ENCODE assay signal across 12 mouse cellular contexts in the genomic region with DNA sequence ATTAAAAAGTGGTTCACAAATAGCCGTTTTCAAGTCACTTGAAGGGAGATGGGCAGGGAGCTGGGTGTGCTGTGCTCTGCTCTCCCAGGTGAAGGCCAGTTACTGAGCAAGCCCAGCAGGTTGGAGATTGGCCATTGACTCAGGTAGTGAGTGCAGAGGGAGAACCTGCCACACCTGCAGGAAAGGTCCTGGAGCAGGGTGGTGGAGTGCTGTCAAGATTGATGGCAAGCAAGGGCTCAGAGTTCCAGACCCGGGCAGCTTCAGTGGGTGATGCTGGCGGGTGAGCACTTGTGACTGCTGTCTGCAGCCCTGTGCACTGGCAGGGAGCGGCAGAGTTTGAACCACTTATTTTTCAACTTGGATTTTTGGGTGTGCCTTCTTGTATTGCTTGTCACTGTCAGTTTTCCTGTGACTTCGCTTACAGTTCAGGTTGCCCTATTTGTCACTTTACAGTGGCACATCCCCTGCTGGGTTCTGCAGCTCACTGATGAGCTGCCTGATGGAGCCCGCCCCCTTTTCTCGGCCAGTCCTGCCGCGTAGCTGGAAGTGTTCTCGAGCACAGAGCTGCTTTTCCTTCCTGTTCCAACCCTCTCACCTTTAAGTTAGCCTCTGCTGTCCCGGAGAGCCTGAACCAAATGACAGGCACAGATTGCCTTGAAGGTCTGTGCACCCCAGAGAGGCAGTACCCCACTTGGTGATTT. TPM values are rescaled to one million over a fixed set of nuclear protein-coding genes. Genes with fewer than 3 reads are reported as not detected.
DNase-seq lines count a peak whose midpoint lies in the region; ATAC-seq lines count a peak whose summit lies in the region.
"Had no signal": no experiment of that assay in that cellular context is flagged by ENCODE, and none has a peak within 500 bp of the region (broad histone marks: within the 10 kb centered on the region; RNA-seq: fewer than 3 reads in every experiment).

No protein-coding gene starts in this region.

- no peak overlapping the region for H3K4me3 ChIP-seq in embryonic facial prominence, embryonic 12.5 days
- H3K4me3 ChIP-seq in embryonic facial prominence, embryonic 10.5 days: no peak overlapping the region
- H3K4me3 ChIP-seq in hindbrain, embryonic 13.5 days: no peak overlapping the region
- H3K4me3 ChIP-seq in hindbrain, embryonic 16.5 days (ENCODE audit: low read length): no peak overlapping the region
- H3K4me3 ChIP-seq in midbrain, embryonic 16.5 days (ENCODE audit: low read depth, low read length): no peak overlapping the region
- no peak overlapping the region for H3K4me3 ChIP-seq in midbrain, embryonic 10.5 days
- H3K4me3 ChIP-seq in stomach, embryonic 15.5 days (replicated peaks): no peak overlapping the region
- H3K4me3 ChIP-seq: liver, embryonic 12.5 days; megakaryocyte, embryonic 14.5 days had no signal

- H3K4me2 ChIP-seq in embryonic facial prominence, embryonic 12.5 days (replicated peaks): peak overlapping the region; percentile 11; the same call in 1 of the 2 replicates
- no peak overlapping the region for H3K4me2 ChIP-seq in hindbrain, embryonic 13.5 days
- no peak overlapping the region for H3K4me2 ChIP-seq in hindbrain, embryonic 16.5 days (ENCODE audit: low read length)
- H3K4me2 ChIP-seq in midbrain, embryonic 16.5 days (ENCODE audit: low read length): no peak overlapping the region
- H3K4me2 ChIP-seq in stomach, embryonic 15.5 days: peak overlapping the region; percentile 35
- H3K4me2 ChIP-seq: liver, embryonic 12.5 days had no signal

- H3K9me3 ChIP-seq in embryonic facial prominence, embryonic 12.5 days: no peaks in the 10 kb centered on the region
- H3K9me3 ChIP-seq in embryonic facial prominence, embryonic 10.5 days: no peaks in the 10 kb centered on the region
- H3K9me3 ChIP-seq in hindbrain, embryonic 13.5 days: no peaks in the 10 kb centered on the region
- H3K9me3 ChIP-seq in hindbrain, embryonic 16.5 days (ENCODE audit: control insufficient read depth, low read length): no peaks in the 10 kb centered on the region
- no peaks in the 10 kb centered on the region for H3K9me3 ChIP-seq in midbrain, embryonic 16.5 days (replicated peaks; ENCODE audit: control insufficient read depth, low read length, poor library complexity, severe bottlenecking)
- no peaks in the 10 kb centered on the region for H3K9me3 ChIP-seq in midbrain, embryonic 10.5 days (replicated peaks)
- no peaks in the 10 kb centered on the region for H3K9me3 ChIP-seq in stomach, embryonic 15.5 days
- H3K9me3 ChIP-seq: liver, embryonic 12.5 days; megakaryocyte, embryonic 14.5 days had no signal

- ATAC-seq in embryonic facial prominence, embryonic 12.5 days (ENCODE audit: insufficient number of reproducible peaks, insufficient read depth, low FRiP score, low TSS enrichment): peak; percentile 57; the same call in 1 of the 2 replicates
- ATAC-seq in hindbrain, embryonic 13.5 days (ENCODE audit: low FRiP score): 0 out of 2 replicates have a peak, but pooled peaks have one; percentile 26
- ATAC-seq in hindbrain, embryonic 16.5 days: no peak
- ATAC-seq in midbrain, embryonic 16.5 days: peak; percentile 47; the same call in 1 of the 2 replicates
- no peak for ATAC-seq in stomach, embryonic 15.5 days (ENCODE audit: insufficient read depth, low FRiP score, low read depth)
- ATAC-seq: liver, embryonic 12.5 days had no signal

- H3K27me3 ChIP-seq in embryonic facial prominence, embryonic 12.5 days: no peaks in the 10 kb centered on the region
- no peaks in the 10 kb centered on the region for H3K27me3 ChIP-seq in embryonic facial prominence, embryonic 10.5 days (replicated peaks; ENCODE audit: low read depth, poor library complexity, severe bottlenecking)
- H3K27me3 ChIP-seq in hindbrain, embryonic 13.5 days: no peaks in the 10 kb centered on the region
- no peaks in the 10 kb centered on the region for H3K27me3 ChIP-seq in hindbrain, embryonic 16.5 days (replicated peaks; ENCODE audit: control insufficient read depth, insufficient read depth, low read length)
- H3K27me3 ChIP-seq in midbrain, embryonic 16.5 days (ENCODE audit: control insufficient read depth, insufficient read depth, low read depth, low read length): no peaks in the 10 kb centered on the region
- H3K27me3 ChIP-seq in midbrain, embryonic 10.5 days (ENCODE audit: low read depth, poor library complexity, severe bottlenecking): no peaks in the 10 kb centered on the region
- H3K27me3 ChIP-seq in stomach, embryonic 15.5 days (replicated peaks): no peaks in the 10 kb centered on the region
- H3K27me3 ChIP-seq: liver, embryonic 12.5 days; megakaryocyte, embryonic 14.5 days had no signal

- H3K27ac ChIP-seq in embryonic facial prominence, embryonic 12.5 days: no peak overlapping the region
- H3K27ac ChIP-seq in embryonic facial prominence, embryonic 10.5 days (replicated peaks): no peak overlapping the region
- no peak overlapping the region for H3K27ac ChIP-seq in hindbrain, embryonic 13.5 days
- no peak overlapping the region for H3K27ac ChIP-seq in hindbrain, embryonic 16.5 days (ENCODE audit: low read depth, low read length)
- H3K27ac ChIP-seq in midbrain, embryonic 16.5 days (ENCODE audit: low read length): no peak overlapping the region
- H3K27ac ChIP-seq in midbrain, embryonic 10.5 days (replicated peaks): no peak overlapping the region
- no peak overlapping the region for H3K27ac ChIP-seq in stomach, embryonic 15.5 days
- H3K27ac ChIP-seq: liver, embryonic 12.5 days had no signal

- no peak overlapping the region for H3K9ac ChIP-seq in embryonic facial prominence, embryonic 12.5 days
- H3K9ac ChIP-seq in hindbrain, embryonic 13.5 days: no peak overlapping the region
- no peak overlapping the region for H3K9ac ChIP-seq in hindbrain, embryonic 16.5 days (ENCODE audit: low read depth, low read length)
- 0 out of 2 replicates have a peak overlapping the region, but pooled peaks have one; percentile 17 for H3K9ac ChIP-seq in midbrain, embryonic 16.5 days (ENCODE audit: low read depth, low read length)
- H3K9ac ChIP-seq in stomach, embryonic 15.5 days: no peak overlapping the region
- H3K9ac ChIP-seq: liver, embryonic 12.5 days had no signal

- no peaks in the 10 kb centered on the region; the same call in 1 of the 2 replicates for H3K36me3 ChIP-seq in embryonic facial prominence, embryonic 12.5 days
- peaks cover 15% of the 10 kb centered on the region for H3K36me3 ChIP-seq in embryonic facial prominence, embryonic 10.5 days (replicated peaks)
- H3K36me3 ChIP-seq in hindbrain, embryonic 13.5 days: no peaks in the 10 kb centered on the region
- no peaks in the 10 kb centered on the region for H3K36me3 ChIP-seq in hindbrain, embryonic 16.5 days (ENCODE audit: control insufficient read depth, insufficient read depth, low read length)
- no peaks in the 10 kb centered on the region for H3K36me3 ChIP-seq in midbrain, embryonic 16.5 days (ENCODE audit: control insufficient read depth, insufficient read depth, low read length)
- peaks cover 8% of the 10 kb centered on the region for H3K36me3 ChIP-seq in midbrain, embryonic 10.5 days
- H3K36me3 ChIP-seq in stomach, embryonic 15.5 days: no peaks in the 10 kb centered on the region

- WGBS in embryonic facial prominence, embryonic 12.5 days: 43% methylated on average over 11 of the region's 11 CpGs
- 40% methylated on average over 11 of the region's 11 CpGs for WGBS in embryonic facial prominence, embryonic 10.5 days
- 38% methylated on average over 11 of the region's 11 CpGs for WGBS in hindbrain, embryonic 13.5 days
- WGBS in hindbrain, embryonic 16.5 days: 29% methylated on average over 11 of the region's 11 CpGs
- WGBS in midbrain, embryonic 16.5 days: 40% methylated on average over 11 of the region's 11 CpGs
- 39% methylated on average over 11 of the region's 11 CpGs for WGBS in midbrain, embryonic 10.5 days
- 24% methylated on average over 11 of the region's 11 CpGs for WGBS in stomach, embryonic 15.5 days

- H3K4me1 ChIP-seq in embryonic facial prominence, embryonic 12.5 days: peaks cover 38% of the 10 kb centered on the region
- peaks cover 43% of the 10 kb centered on the region for H3K4me1 ChIP-seq in embryonic facial prominence, embryonic 10.5 days
- H3K4me1 ChIP-seq in hindbrain, embryonic 13.5 days (replicated peaks): peaks cover 46% of the 10 kb centered on the region
- H3K4me1 ChIP-seq in hindbrain, embryonic 16.5 days (ENCODE audit: control insufficient read depth, insufficient read depth, low read depth, low read length): peaks cover 32% of the 10 kb centered on the region
- H3K4me1 ChIP-seq in midbrain, embryonic 16.5 days (ENCODE audit: control insufficient read depth, insufficient read depth, low read length): peaks cover 19% of the 10 kb centered on the region
- H3K4me1 ChIP-seq in midbrain, embryonic 10.5 days: peaks cover 36% of the 10 kb centered on the region
- H3K4me1 ChIP-seq in stomach, embryonic 15.5 days: peaks cover 29% of the 10 kb centered on the region

- DNase-seq in embryonic facial prominence, embryonic 10.5 days (ENCODE audit: low spot score): no peak
- DNase-seq in midbrain, embryonic 10.5 days (ENCODE audit: low spot score): no peak
- DNase-seq in embryo, embryonic 10 days (ENCODE audit: low spot score): no peak
- DNase-seq: adrenal gland, postnatal 14 days; thymus, adult 2 months had no signal

RNA-seq across cellular contexts. Expression of gene Arid1b, which starts 27.3 kb away (rescaled TPM):
- 17.2 and 18.5 TPM in 2 replicates for polyA plus RNA-seq in embryonic facial prominence, embryonic 12.5 days (2016; fragmentation: Nextera tagmentation; extraction: Ambion mirVana)
- 12.4 and 12.7 TPM in 2 replicates for polyA plus RNA-seq in embryonic facial prominence, embryonic 10.5 days (2016; fragmentation: Nextera tagmentation; extraction: Ambion mirVana)
- polyA plus RNA-seq in hindbrain, embryonic 13.5 days (2015; fragmentation: Nextera tagmentation; extraction: Ambion mirVana): 14.8 and 16.1 TPM in 2 replicates
- 9.6 and 12.5 TPM in 2 replicates for polyA plus RNA-seq in hindbrain, embryonic 16.5 days (2015; fragmentation: Nextera tagmentation; extraction: Ambion mirVana)
- 13.1 and 13.2 TPM in 2 replicates for polyA plus RNA-seq in midbrain, embryonic 16.5 days (2015; fragmentation: Nextera tagmentation; extraction: Ambion mirVana)
- polyA plus RNA-seq in midbrain, embryonic 10.5 days (2016; fragmentation: Nextera tagmentation; extraction: Ambion mirVana): 8.9 and 10.8 TPM in 2 replicates
- 11.2 and 11.4 TPM in 2 replicates for polyA plus RNA-seq in stomach, embryonic 15.5 days (2015; fragmentation: Nextera tagmentation; extraction: Ambion mirVana)

Comparison
In these comparisons a context has a peak if more than half of its experiments do, and no peak if none do; other contexts are left out.
1. ATAC-seq: peak in embryonic facial prominence, embryonic 12.5 days (single experiment), hindbrain, embryonic 13.5 days (single experiment) and midbrain, embryonic 16.5 days (single experiment); none in hindbrain, embryonic 16.5 days (single experiment) and stomach, embryonic 15.5 days (single experiment).
2. H3K4me2 ChIP-seq: peak in embryonic facial prominence, embryonic 12.5 days (single experiment) and stomach, embryonic 15.5 days (single experiment); none in hindbrain, embryonic 13.5 days (single experiment), hindbrain, embryonic 16.5 days (single experiment) and midbrain, embryonic 16.5 days (single experiment).